Mouse (Mus musculus) CH12.LX (cell line): ENCODE measurements around the gene Slc39a1. TPM values are rescaled to one million over a fixed set of nuclear protein-coding genes. Genes with fewer than 3 reads are reported as not detected.

Source experiments
- DNase-seq: peaks from one replicate; pipeline ENCODE4 v3.0.0-alpha.2; 2013; ENCODE audit errors: extremely low read depth
- H3K27ac ChIP-seq: 2 replicates; pipeline ENCODE4 v1.5.1; 2012; ENCODE audit warnings: low read depth, mild to moderate bottlenecking, control low read depth, moderate library complexity; ENCODE audit not compliant: insufficient read depth
- H3K27me3 ChIP-seq: replicated peaks from 2 replicates; pipeline ENCODE3; 2012; ENCODE audit warnings: inconsistent platforms
- H3K36me3 ChIP-seq, 2 experiments: replicated peaks in 1 of 2; 2 replicates each; pipeline versions ENCODE3 to v1.6.1; 2012; ENCODE audit warnings: inconsistent platforms in 1 of 2, low read length in 1 of 2, mild to moderate bottlenecking in 1 of 2, mixed read lengths in 1 of 2, moderate library complexity in 1 of 2; ENCODE audit not compliant: control insufficient read depth in 1 of 2, insufficient read depth in 1 of 2
- H3K4me1 ChIP-seq, 2 experiments: 2 replicates each; pipeline ENCODE4 v1.6.1; 2012; ENCODE audit warnings: inconsistent platforms in 1 of 2, moderate library complexity in 1 of 2; ENCODE audit not compliant: insufficient read depth in 2 of 2, control insufficient read depth in 1 of 2
- H3K4me2 ChIP-seq: 2 replicates; pipeline ENCODE4 v1.6.1; 2012; ENCODE audit warnings: low read depth, mild to moderate bottlenecking, control low read depth; ENCODE audit not compliant: poor library complexity, insufficient read depth, severe bottlenecking
- H3K4me3 ChIP-seq, 3 experiments: fragments of 150-350 bp in 1 of 3; sonication (generic) in 1 of 3; replicated peaks in 1 of 3; 2 replicates each; pipeline versions ENCODE3 to v1.5.1; 2011 to 2012; ENCODE audit warnings: low read depth in 2 of 3, low read length in 2 of 3, mild to moderate bottlenecking in 2 of 3, moderate library complexity in 2 of 3, control low read depth in 1 of 3, improper control_type of control experiment in 1 of 3, inconsistent platforms in 1 of 3, mixed read lengths in 1 of 3; ENCODE audit not compliant: poor library complexity in 1 of 3
- H3K79me2 ChIP-seq: replicated peaks from 2 replicates; pipeline ENCODE4 v1.6.1; 2012; ENCODE audit warnings: mild to moderate bottlenecking, moderate library complexity; ENCODE audit not compliant: control insufficient read depth, poor library complexity, insufficient read depth, severe bottlenecking; ENCODE audit errors: extremely low read depth
- H3K9ac ChIP-seq: 2 replicates; pipeline ENCODE4 v1.6.1; 2012; ENCODE audit warnings: low read depth, mild to moderate bottlenecking, control low read depth, moderate library complexity; ENCODE audit not compliant: insufficient read depth
- H3K9me3 ChIP-seq: replicated peaks from 2 replicates; pipeline ENCODE3; 2012; ENCODE audit warnings: low read length, inconsistent platforms, mixed read lengths
- CHD1 ChIP-seq: IDR thresholded peaks from 2 replicates; pipeline ENCODE4 v1.6.1; 2012; ENCODE audit warnings: low read depth, low read length, improper control_type of control experiment, inconsistent platforms
- CHD2 ChIP-seq: IDR thresholded peaks from 2 replicates; pipeline ENCODE4 v1.6.1; 2011; ENCODE audit warnings: low read length, improper control_type of control experiment
- JUN ChIP-seq: IDR thresholded peaks from 2 replicates; pipeline ENCODE4 v1.6.1; 2011; ENCODE audit warnings: low read depth, mild to moderate bottlenecking, low read length, improper control_type of control experiment, moderate library complexity; ENCODE audit not compliant: insufficient read depth
- JUND ChIP-seq: conservative IDR thresholded peaks from 2 replicates; pipeline ENCODE4 v1.6.1; 2011; ENCODE audit warnings: low read depth, low read length, improper control_type of control experiment
- KAT2A ChIP-seq: IDR thresholded peaks from 2 replicates; pipeline ENCODE4 v1.6.1; 2012; ENCODE audit warnings: low read length, improper control_type of control experiment, inconsistent platforms; ENCODE audit not compliant: insufficient replicate concordance
- MAX ChIP-seq: IDR thresholded peaks from 2 replicates; pipeline ENCODE4 v1.6.1; 2011; ENCODE audit warnings: low read length, improper control_type of control experiment
- MAZ ChIP-seq: IDR thresholded peaks from 2 replicates; pipeline ENCODE4 v1.6.1; 2012; ENCODE audit warnings: low read depth, mild to moderate bottlenecking, inconsistent platforms, low read length, improper control_type of control experiment, moderate library complexity
- MEF2A ChIP-seq: IDR thresholded peaks from 2 replicates; pipeline ENCODE4 v1.6.1; 2014; ENCODE audit warnings: low read depth, mild to moderate bottlenecking, inconsistent platforms, low read length, improper control_type of control experiment, borderline replicate concordance
- MXI1 ChIP-seq: IDR thresholded peaks from 2 replicates; pipeline ENCODE4 v1.6.1; 2011; ENCODE audit warnings: mild to moderate bottlenecking, low read depth, low read length, improper control_type of control experiment
- PAX5 ChIP-seq: IDR thresholded peaks from 2 replicates; pipeline ENCODE4 v1.6.1; 2012; ENCODE audit warnings: low read length, inconsistent platforms, mixed read lengths
- POLR2A ChIP-seq: IDR thresholded peaks from 2 replicates; pipeline ENCODE4 v1.6.1; 2011; ENCODE audit warnings: low read depth, mild to moderate bottlenecking, improper control_type of control experiment, low read length
- RAD21 ChIP-seq: IDR thresholded peaks from 2 replicates; pipeline ENCODE4 v1.6.1; 2011; ENCODE audit warnings: low read depth, mild to moderate bottlenecking, low read length, improper control_type of control experiment, moderate library complexity
- SIN3A ChIP-seq: IDR thresholded peaks from 2 replicates; pipeline ENCODE4 v1.6.1; 2012; ENCODE audit warnings: low read length, improper control_type of control experiment, inconsistent platforms
- TBP ChIP-seq: conservative IDR thresholded peaks from 2 replicates; pipeline ENCODE4 v1.6.1; 2011; ENCODE audit warnings: low read depth, low read length, improper control_type of control experiment
- TCF12 ChIP-seq: IDR thresholded peaks from 2 replicates; pipeline ENCODE4 v1.6.1; 2014; ENCODE audit warnings: low read depth, mild to moderate bottlenecking, inconsistent platforms, low read length, improper control_type of control experiment
- USF2 ChIP-seq: conservative IDR thresholded peaks from 2 replicates; pipeline ENCODE4 v1.6.1; 2011; ENCODE audit warnings: low read depth, low read length, improper control_type of control experiment
- ZKSCAN1 ChIP-seq: IDR thresholded peaks from 2 replicates; pipeline ENCODE4 v1.6.1; 2012; ENCODE audit warnings: low read depth, inconsistent platforms, low read length, improper control_type of control experiment, borderline replicate concordance
- ZMIZ1 ChIP-seq: IDR thresholded peaks from 2 replicates; pipeline ENCODE4 v1.6.1; 2012; ENCODE audit warnings: low read depth, mild to moderate bottlenecking, inconsistent platforms, low read length, improper control_type of control experiment
- ZNF384 ChIP-seq: IDR thresholded peaks from 2 replicates; pipeline ENCODE4 v1.6.1; 2012; ENCODE audit warnings: low read depth, low read length, improper control_type of control experiment, inconsistent platforms
- dilution Hi-C: fragments of 300-500 bp; cut with MboI; formaldehyde crosslinking; loops from 2 replicates; pipeline ENCODE4 v1.14.3; 2020; ENCODE audit warnings: low sequenced_read_pairs; ENCODE audit not compliant: extremely low pct_unique_long_range_greater_than_20kb, extremely low pct_ligation_motif_present
- in situ Hi-C: fragments of 300-500 bp; cut with MboI; formaldehyde crosslinking; loops from 3 replicates; pipeline ENCODE4 v1.14.3; 2019; ENCODE audit warnings: low sequenced_read_pairs, low pct_ligation_motif_present, low pct_unique_long_range_greater_than_20kb, mixed read lengths
- polyA plus RNA-seq: library from polyadenylated mRNA; unstranded; fragments of >175 nt; gene quantifications from 2 replicates; pipeline ENCODE4 v1.2.1, GENCODE M21; 2012; ENCODE audit warnings: low read depth; ENCODE audit not compliant: insufficient read length
- total RNA-seq, 2 experiments: library from RNA; depleted of rRNA; stranded (reverse); fragments of 300-350 nt in 1 of 2; fragments of >200 nt in 1 of 2; gene quantifications; 2 replicates each; pipeline ENCODE4 v1.2.3; 2012 to 2014

Gene Slc39a1
- total and polyA plus RNA-seq, 3 experiments, result 23.8 to 42.2 (median 40.7) TPM

DNA sequence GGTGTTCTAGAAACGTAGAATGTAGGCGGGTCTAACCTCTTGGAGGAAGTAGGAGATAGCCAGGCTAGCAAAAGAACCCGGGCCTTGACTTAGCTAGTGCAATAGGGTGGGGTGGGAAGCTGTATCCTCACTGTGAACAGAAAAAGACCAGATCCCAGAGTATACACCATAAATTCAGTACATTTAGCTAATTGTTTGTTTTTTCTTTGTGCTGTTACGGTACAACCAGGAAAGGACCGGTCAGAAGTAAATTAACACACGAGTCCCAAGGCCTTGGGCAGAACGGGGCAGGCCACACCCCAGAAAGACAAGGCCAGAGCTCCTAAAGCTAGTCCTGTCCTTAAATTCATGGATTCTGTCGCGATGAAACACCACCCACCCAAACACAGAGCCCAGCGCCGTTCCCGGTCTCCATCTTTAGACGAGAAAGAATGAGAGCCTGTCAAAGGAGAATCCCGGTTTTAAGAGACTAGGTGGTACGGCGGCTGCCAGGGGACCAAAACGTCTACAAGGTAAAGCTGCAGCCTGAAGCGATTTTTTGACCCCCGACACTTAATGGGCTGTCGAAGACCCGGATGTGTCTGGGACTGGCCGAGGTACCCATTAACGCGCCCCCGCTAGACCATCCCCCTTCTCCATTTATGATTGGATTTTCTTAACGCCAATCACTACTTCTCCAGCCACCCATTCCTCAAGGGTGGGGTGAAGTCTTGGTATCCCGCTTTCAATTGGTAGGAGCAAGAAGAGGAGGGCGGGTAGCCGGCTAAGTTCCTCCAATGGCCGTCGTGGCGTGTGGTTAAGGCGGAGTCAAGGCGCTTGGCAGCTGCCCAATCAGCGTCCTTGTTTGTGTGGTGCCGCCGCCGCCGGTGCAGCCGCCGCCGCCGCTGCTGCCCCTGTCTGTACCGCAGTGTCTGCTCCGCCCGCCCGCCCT lies 44.6 kb downstream of the Slc39a1 start, which contains the start of gene Gatad2b (continued):
- no peak for TF ChIP-seq USF2

DNA sequence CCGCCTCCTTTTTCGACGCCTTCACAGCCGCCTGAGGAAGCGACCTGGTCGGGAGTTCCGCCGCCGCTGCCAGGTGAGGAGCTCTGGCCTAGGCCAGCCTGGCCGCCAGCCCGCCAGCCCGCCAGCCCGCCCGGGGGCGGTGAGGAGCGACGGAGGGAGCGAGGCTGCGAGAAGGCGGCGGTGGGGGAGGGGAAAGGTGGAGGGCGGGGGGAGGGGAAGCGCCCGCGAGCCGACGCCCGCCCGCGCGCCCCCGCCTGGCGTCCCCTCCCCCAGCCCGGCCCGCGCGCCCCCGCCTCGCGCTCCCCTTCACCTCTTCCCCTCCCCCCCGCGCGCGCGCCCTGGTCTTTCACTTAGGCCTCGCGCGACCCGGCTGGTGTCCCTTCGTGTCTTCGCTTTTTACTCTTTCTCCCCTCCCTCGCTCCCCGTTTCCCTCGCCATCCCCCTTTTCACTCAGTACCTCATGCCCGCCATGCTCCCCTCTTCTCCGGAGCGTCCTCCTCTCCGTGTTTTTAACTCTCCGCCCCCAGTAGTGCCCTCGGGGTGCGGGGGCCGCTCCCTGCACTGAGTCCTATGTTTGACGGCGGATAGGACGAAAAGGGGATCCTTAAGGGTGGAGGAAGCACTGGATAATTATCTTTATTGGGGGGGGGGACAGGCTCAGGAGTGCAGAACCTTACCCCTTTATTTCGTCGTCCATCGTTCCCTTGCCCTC lies 45.5 kb downstream of the Slc39a1 start:
- H3K4me1 ChIP-seq, result peaks cover 6 to 37% of the 10 kb centered on the region in 2 experiments; a peak in 3 of 4 replicates
- peak overlapping the region; percentile 85 to 98 (median 94) for H3K4me3 ChIP-seq
- H3K79me2 ChIP-seq, result peaks cover 53% of the 10 kb centered on the region
- H3K36me3 ChIP-seq, result peaks cover 2 to 15% of the 10 kb centered on the region in 2 experiments
- peak overlapping the region; percentile 98 for H3K9ac ChIP-seq
- DNase-seq, result peak; percentile 72
- H3K4me2 ChIP-seq, result peak overlapping the region; percentile 88
- TF ChIP-seq TCF12, result 0 out of 2 replicates have a peak, but pooled peaks have one; percentile 18
- TF ChIP-seq ZNF384, result no peak
- 0 out of 2 replicates have a peak, but pooled peaks have one; percentile 32 for TF ChIP-seq ZMIZ1
- peak; percentile 33; the same call in 1 of the 2 replicates for TF ChIP-seq CHD2
- TF ChIP-seq SIN3A, result 0 out of 2 replicates have a peak, but pooled peaks have one; percentile 27
- TF ChIP-seq MXI1, result peak; percentile 45; the same call in 1 of the 2 replicates
- peak; percentile 49 for TF ChIP-seq POLR2A
- no peak for TF ChIP-seq JUN
- TF ChIP-seq CHD1, result 0 out of 2 replicates have a peak, but pooled peaks have one; percentile 57
- TF ChIP-seq MAZ, result 0 out of 2 replicates have a peak, but pooled peaks have one; percentile 58
- H3K9me3 ChIP-seq, result no peaks in the 10 kb centered on the region
- dilution Hi-C loops (no loop called here), in situ Hi-C loops (loop anchor here (10.0 kb wide), 1 partner anchor 81 kb away; no protein-coding TSS in a partner anchor)
- H3K27me3 ChIP-seq, result no peaks in the 10 kb centered on the region
- H3K27ac ChIP-seq, result peak overlapping the region; percentile 90

DNA sequence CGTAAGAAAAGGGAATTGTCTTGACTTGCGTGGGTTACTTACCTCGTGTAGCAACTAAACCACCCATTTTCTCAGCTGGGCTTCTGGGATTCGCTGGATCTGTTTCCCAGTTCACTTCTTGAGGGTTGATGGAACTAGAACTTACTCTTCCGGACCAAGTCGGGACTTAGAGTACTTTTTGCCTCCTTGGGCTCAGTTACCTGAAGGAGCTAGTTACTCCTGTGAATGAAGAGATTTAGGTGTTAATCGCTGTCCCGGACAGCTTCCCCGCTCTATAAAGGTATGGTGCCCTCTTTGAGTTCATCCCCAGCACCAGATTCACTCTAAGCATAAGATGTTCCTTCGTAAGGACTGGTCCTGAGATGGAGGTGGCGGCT lies 46.1 kb downstream of the Slc39a1 start:
- in situ Hi-C loops, result loop anchor here (10.0 kb wide), 1 partner anchor 81 kb away; no protein-coding TSS in a partner anchor
- Histone ChIP-seq H3K4me2 (peak overlapping the region; percentile 88), H3K27ac (0 out of 2 replicates have a peak overlapping the region, but pooled peaks have one; percentile 78), H3K9me3 (no peaks in the 10 kb centered on the region), H3K79me2 (peaks cover 56% of the 10 kb centered on the region)
- DNase-seq, result peak; percentile 27
- TF ChIP-seq TCF12 (no peak), KAT2A (no peak), PAX5 (no peak), MAX (peak; percentile 46; the same call in 1 of the 2 replicates), MXI1 (peak; percentile 72), MEF2A (no peak), USF2 (no peak), RAD21 (no peak), TBP (no peak), ZMIZ1 (no peak), ZKSCAN1 (no peak), CHD1 (0 out of 2 replicates have a peak, but pooled peaks have one; percentile 26), SIN3A (peak; percentile 62; the same call in 1 of the 2 replicates), JUN (no peak), JUND (no peak)
- TF ChIP-seq, all 38 proteins: peak for 4
- dilution Hi-C loops, result no loop called here
- Histone ChIP-seq H3K4me3 (peak overlapping the region; percentile 85 to 98 (median 94)), H3K4me1 (peaks cover 6 to 37% of the 10 kb centered on the region in 2 experiments; a peak in 3 of 4 replicates), H3K36me3 (peaks cover 2 to 15% of the 10 kb centered on the region in 2 experiments), H3K27me3 (no peaks in the 10 kb centered on the region), H3K9ac (peak overlapping the region; percentile 98)
